Mouse (Mus musculus) MEL (cell line): ENCODE results near the gene Il4ra.

Source experiments
- CHD2 ChIP-seq: IDR thresholded peaks from 2 replicates; pipeline ENCODE4 v1.6.1; 2011; ENCODE audit warnings: low read length, improper control_type of control experiment
- CTCF ChIP-seq, 3 experiments: IDR thresholded peaks in 2 of 3; conservative IDR thresholded peaks in 1 of 3; 2 replicates each; pipeline ENCODE4 v1.5.1; 2011 to 2012; ENCODE audit warnings: low read length in 3 of 3, low read depth in 2 of 3, mild to moderate bottlenecking in 2 of 3, improper control_type of control experiment in 1 of 3, inconsistent platforms in 1 of 3, mixed read lengths in 1 of 3, moderate library complexity in 1 of 3; ENCODE audit not compliant: control insufficient read depth in 1 of 3, insufficient read depth in 1 of 3, poor library complexity in 1 of 3, severe bottlenecking in 1 of 3
- EP300 ChIP-seq, 2 experiments: IDR thresholded peaks; 2 replicates each; pipeline ENCODE4 v1.6.1; 2011; ENCODE audit warnings: improper control_type of control experiment in 2 of 2, low read length in 2 of 2, low read depth in 1 of 2, mild to moderate bottlenecking in 1 of 2
- ETS1 ChIP-seq: IDR thresholded peaks from 2 replicates; pipeline ENCODE4 v1.6.1; 2012; ENCODE audit warnings: low read depth, mild to moderate bottlenecking, inconsistent platforms, low read length, improper control_type of control experiment, moderate library complexity
- GATA1 ChIP-seq: IDR thresholded peaks from 2 replicates; pipeline ENCODE4 v1.6.1; 2011; ENCODE audit warnings: low read depth, low read length, improper control_type of control experiment
- JUND ChIP-seq: IDR thresholded peaks from 2 replicates; pipeline ENCODE4 v1.6.1; 2011; ENCODE audit warnings: low read depth, mild to moderate bottlenecking, improper control_type of control experiment, low read length
- MAX ChIP-seq: IDR thresholded peaks from 2 replicates; pipeline ENCODE4 v1.6.1; 2011; ENCODE audit warnings: low read length, improper control_type of control experiment
- MYC ChIP-seq: IDR thresholded peaks from 2 replicates; pipeline ENCODE4 v1.6.1; 2011; ENCODE audit warnings: low read depth, mild to moderate bottlenecking, low read length, improper control_type of control experiment, moderate library complexity
- POLR2A ChIP-seq, 2 experiments: IDR thresholded peaks; 2 replicates each; pipeline ENCODE4 v1.6.1; 2011 to 2012; ENCODE audit warnings: low read length in 2 of 2, mild to moderate bottlenecking in 2 of 2, control low read depth in 1 of 2, improper control_type of control experiment in 1 of 2, low read depth in 1 of 2, moderate library complexity in 1 of 2; ENCODE audit not compliant: control insufficient read depth in 1 of 2, insufficient read depth in 1 of 2, poor library complexity in 1 of 2
- POLR2AphosphoS5 ChIP-seq: IDR thresholded peaks from 2 replicates; pipeline ENCODE4 v1.6.1; 2012; ENCODE audit warnings: low read depth, borderline replicate concordance, mild to moderate bottlenecking, inconsistent platforms, low read length, moderate library complexity, mixed read lengths
- SMC3 ChIP-seq: IDR thresholded peaks from 2 replicates; pipeline ENCODE4 v1.6.1; 2011; ENCODE audit warnings: low read depth, low read length, improper control_type of control experiment

GRCm38 (mm10) chr7:125565516-125566285, 13.8 kb downstream of the Il4ra start:
- TF ChIP-seq MYC (no peak), CTCF (IDR thresholded peaks at IDR 0.05 in 2 of 3, conservative IDR thresholded peaks at IDR 0.05 in 1 of 3; ENCODE audit: control insufficient read depth in 1 of 3, insufficient read depth in 1 of 3, low read depth in 2 of 3, low read length in 3 of 3, poor library complexity in 1 of 3, severe bottlenecking in 1 of 3) (no peak), ETS1 (no peak), EP300 (IDR thresholded peaks at IDR 0.05; ENCODE audit: low read depth in 1 of 2, low read length in 2 of 2) (no peak), POLR2A (IDR thresholded peaks at IDR 0.05; ENCODE audit: control insufficient read depth in 1 of 2, insufficient read depth in 1 of 2, low read depth in 1 of 2, low read length in 2 of 2, poor library complexity in 1 of 2) (no peak), CHD2 (no peak), SMC3 (no peak), GATA1 (no peak), POLR2AphosphoS5 (no peak), MAX (no peak), JUND (no peak)
